Mouse (Mus musculus) activated CD4-positive, CD25-positive, alpha-beta regulatory T cell, adult 4 months (primary cell): ENCODE results near the gene 9330161L09Rik. TPM values are rescaled to one million over a fixed set of nuclear protein-coding genes. Genes with fewer than 3 reads are reported as not detected.
"Not testable (repeated sequence)": the region's sequence is repeated elsewhere in the genome, so short reads cannot be mapped to it uniquely, and the experiment has no call there.

Source experiments
- ATAC-seq: one replicate; pipeline ENCODE4 v1.8.0; 2017
- polyA plus RNA-seq, 2 experiments: library from polyadenylated mRNA; unstranded; fragments of 100-300 nt; shearing (Covaris generic); gene quantifications; one replicate each; pipeline ENCODE4 v1.2.1; 2017

The 9330161L09Rik gene
- 1 to 10 TPM in 1 of 2 experiments, not detected in 1; 1.1 TPM for polyA plus RNA-seq

- ATAC-seq = no peak
These were observed at the start of gene 9330161L09Rik for GRCm38 (mm10) chr12:103407720-103408119. TSS of gene 9330161L09Rik (minus strand) at chr12:103407820.

GRCm38 (mm10) chr12:103457140-103457539 lies 49.5 kb upstream of the 9330161L09Rik start, which contains the start of gene Ifi27l2b:
TSS of gene Ifi27l2b (minus strand) at chr12:103457223.
- no peak for ATAC-seq

GRCm38 (mm10) chr12:103456727-103457126 lies 49.1 kb upstream of the 9330161L09Rik start:
- ATAC-seq = not testable (repeated sequence)

GRCm38 (mm10) chr12:103453361-103453760 lies 45.7 kb upstream of the 9330161L09Rik start:
- ATAC-seq = no peak

- ATAC-seq = no peak
These were observed 37.4 kb upstream of the 9330161L09Rik start for GRCm38 (mm10) chr12:103445060-103445459.

- not testable (repeated sequence) for ATAC-seq
These were observed 36.6 kb upstream of the 9330161L09Rik start for GRCm38 (mm10) chr12:103444261-103444660.

GRCm38 (mm10) chr12:103443524-103443923 lies 35.9 kb upstream of the 9330161L09Rik start, which contains the start of gene Ifi27l2a:
TSS of gene Ifi27l2a (minus strand) at chr12:103443680.
- peak; percentile 94 for ATAC-seq

- no peak for ATAC-seq
These were observed 30.0 kb upstream of the 9330161L09Rik start for GRCm38 (mm10) chr12:103437601-103438000.

- no peak for ATAC-seq
These were observed 27.2 kb upstream of the 9330161L09Rik start for GRCm38 (mm10) chr12:103434861-103435260.

- ATAC-seq = peak; percentile 99
These were observed 26.5 kb upstream of the 9330161L09Rik start, which contains the start of gene Ifi27 for GRCm38 (mm10) chr12:103433986-103434731. TSS of gene Ifi27 (plus strand) at chr12:103434211.

- ATAC-seq = no peak
These were observed 25.8 kb upstream of the 9330161L09Rik start for GRCm38 (mm10) chr12:103433430-103433829.

GRCm38 (mm10) chr12:103426710-103427109 lies 19.1 kb upstream of the 9330161L09Rik start:
- no peak for ATAC-seq

- ATAC-seq = peak; percentile 98
These were observed 18.3 kb upstream of the 9330161L09Rik start, which contains the start of gene Ddx24 for GRCm38 (mm10) chr12:103425729-103426470. TSS of gene Ddx24 (minus strand) at chr12:103425830.

GRCm38 (mm10) chr12:103425016-103425728 lies 17.6 kb upstream of the 9330161L09Rik start:
- peak; percentile 2 for ATAC-seq

- ATAC-seq = no peak
These were observed 524 bp upstream of the 9330161L09Rik start for GRCm38 (mm10) chr12:103408144-103408543.

GRCm38 (mm10) chr12:103404131-103404530 lies 3.5 kb downstream of the 9330161L09Rik start:
- ATAC-seq = no peak

GRCm38 (mm10) chr12:103396751-103397150 lies 10.9 kb downstream of the 9330161L09Rik start:
- ATAC-seq = no peak

- ATAC-seq = no peak
These were observed 11.9 kb downstream of the 9330161L09Rik start for GRCm38 (mm10) chr12:103395486-103396275.

- no peak for ATAC-seq
These were observed 14.1 kb downstream of the 9330161L09Rik start for GRCm38 (mm10) chr12:103393528-103393927.

GRCm38 (mm10) chr12:103391098-103391497 lies 16.5 kb downstream of the 9330161L09Rik start:
- no peak for ATAC-seq

- no peak for ATAC-seq
These were observed 17.6 kb downstream of the 9330161L09Rik start for GRCm38 (mm10) chr12:103389982-103390381.

- ATAC-seq = no peak
These were observed 18.3 kb downstream of the 9330161L09Rik start for GRCm38 (mm10) chr12:103389348-103389727.
